Mouse (Mus musculus) MEL (cell line): ENCODE measurements around the gene Hist1h3b.

Source experiments
- BHLHE40 ChIP-seq: IDR thresholded peaks from 2 replicates; pipeline ENCODE4 v1.6.1; 2012; ENCODE audit warnings: low read depth, mild to moderate bottlenecking, inconsistent platforms, low read length, improper control_type of control experiment, borderline replicate concordance
- CHD2 ChIP-seq: IDR thresholded peaks from 2 replicates; pipeline ENCODE4 v1.6.1; 2011; ENCODE audit warnings: low read length, improper control_type of control experiment
- CTCF ChIP-seq, 3 experiments: IDR thresholded peaks in 2 of 3; conservative IDR thresholded peaks in 1 of 3; 2 replicates each; pipeline ENCODE4 v1.5.1; 2011 to 2012; ENCODE audit warnings: low read length in 3 of 3, low read depth in 2 of 3, mild to moderate bottlenecking in 2 of 3, improper control_type of control experiment in 1 of 3, inconsistent platforms in 1 of 3, mixed read lengths in 1 of 3, moderate library complexity in 1 of 3; ENCODE audit not compliant: control insufficient read depth in 1 of 3, insufficient read depth in 1 of 3, poor library complexity in 1 of 3, severe bottlenecking in 1 of 3
- EP300 ChIP-seq, 2 experiments: IDR thresholded peaks; 2 replicates each; pipeline ENCODE4 v1.6.1; 2011; ENCODE audit warnings: improper control_type of control experiment in 2 of 2, low read length in 2 of 2, low read depth in 1 of 2, mild to moderate bottlenecking in 1 of 2
- MAX ChIP-seq: IDR thresholded peaks from 2 replicates; pipeline ENCODE4 v1.6.1; 2011; ENCODE audit warnings: low read length, improper control_type of control experiment
- MAZ ChIP-seq: IDR thresholded peaks from 2 replicates; pipeline ENCODE4 v1.6.1; 2012; ENCODE audit warnings: low read depth, mild to moderate bottlenecking, inconsistent platforms, low read length, improper control_type of control experiment
- MYC ChIP-seq: IDR thresholded peaks from 2 replicates; pipeline ENCODE4 v1.6.1; 2011; ENCODE audit warnings: low read depth, mild to moderate bottlenecking, low read length, improper control_type of control experiment, moderate library complexity
- NRF1 ChIP-seq: IDR thresholded peaks from 2 replicates; pipeline ENCODE4 v1.6.1; 2014; ENCODE audit warnings: low read depth, mild to moderate bottlenecking, inconsistent platforms, low read length, improper control_type of control experiment, moderate library complexity; ENCODE audit not compliant: poor library complexity, insufficient read depth, severe bottlenecking
- POLR2A ChIP-seq, 2 experiments: IDR thresholded peaks; 2 replicates each; pipeline ENCODE4 v1.6.1; 2011 to 2012; ENCODE audit warnings: low read length in 2 of 2, mild to moderate bottlenecking in 2 of 2, control low read depth in 1 of 2, improper control_type of control experiment in 1 of 2, low read depth in 1 of 2, moderate library complexity in 1 of 2; ENCODE audit not compliant: control insufficient read depth in 1 of 2, insufficient read depth in 1 of 2, poor library complexity in 1 of 2
- POLR2AphosphoS2 ChIP-seq: IDR thresholded peaks from 2 replicates; pipeline ENCODE4 v1.6.1; 2011; ENCODE audit warnings: low read length, improper control_type of control experiment
- TAL1 ChIP-seq: IDR thresholded peaks from 2 replicates; pipeline ENCODE4 v1.6.1; 2012; ENCODE audit warnings: mild to moderate bottlenecking, inconsistent platforms, low read length, moderate library complexity, mixed read lengths
- USF2 ChIP-seq, 2 experiments: IDR thresholded peaks; 2 replicates each; pipeline ENCODE4 v1.6.1; 2011 to 2012; ENCODE audit warnings: improper control_type of control experiment in 2 of 2, low read length in 2 of 2, borderline replicate concordance in 1 of 2, inconsistent platforms in 1 of 2, low read depth in 1 of 2, mild to moderate bottlenecking in 1 of 2; ENCODE audit not compliant: insufficient read depth in 1 of 2
- ZC3H11A ChIP-seq: IDR thresholded peaks from 2 replicates; pipeline ENCODE4 v1.6.1; 2012; ENCODE audit warnings: low read depth, mild to moderate bottlenecking, inconsistent platforms, low read length, improper control_type of control experiment
- ZNF384 ChIP-seq: IDR thresholded peaks from 2 replicates; pipeline ENCODE4 v1.6.1; 2012; ENCODE audit warnings: low read depth, mild to moderate bottlenecking, inconsistent platforms, low read length, improper control_type of control experiment

GRCm38 (mm10) chr13:23744421-23745380 lies 7.4 kb upstream of the Hist1h3b start:
- TF ChIP-seq MAZ (no peak), POLR2AphosphoS2 (no peak), CTCF (IDR thresholded peaks at IDR 0.05 in 2 of 3, conservative IDR thresholded peaks at IDR 0.05 in 1 of 3; ENCODE audit: control insufficient read depth in 1 of 3, insufficient read depth in 1 of 3, low read depth in 2 of 3, low read length in 3 of 3, poor library complexity in 1 of 3, severe bottlenecking in 1 of 3) (no peak), EP300 (IDR thresholded peaks at IDR 0.05; ENCODE audit: low read depth in 1 of 2, low read length in 2 of 2) (no peak), NRF1 (no peak), BHLHE40 (no peak), ZNF384 (no peak), ZC3H11A (no peak), POLR2A (IDR thresholded peaks at IDR 0.05; ENCODE audit: control insufficient read depth in 1 of 2, insufficient read depth in 1 of 2, low read depth in 1 of 2, low read length in 2 of 2, poor library complexity in 1 of 2) (peak; percentile 97 to 99), MYC (no peak), TAL1 (no peak), CHD2 (no peak), USF2 (IDR thresholded peaks at IDR 0.05; ENCODE audit: borderline replicate concordance in 1 of 2, insufficient read depth in 1 of 2, low read depth in 1 of 2, low read length in 2 of 2) (no peak), MAX (no peak)
